Mouse (Mus musculus) heart, embryonic 15.5 days (tissue): ENCODE measurements around the gene Hsd17b2. TPM values are rescaled to one million over a fixed set of nuclear protein-coding genes. Genes with fewer than 3 reads are reported as not detected.

Experiments
- ATAC-seq: fragments of 200-750 bp; cut with Nextera tagmentation; replicated peaks from 2 replicates; pipeline ENCODE4 v1.8.0; 2017; ENCODE audit warnings: low read depth, moderate TSS enrichment; ENCODE audit not compliant: insufficient number of reproducible peaks, insufficient read depth, low FRiP score
- H3K27ac ChIP-seq: fragments of 300-500 bp; sonication (generic); 2 replicates; pipeline ENCODE4 v1.5.1; 2015; ENCODE audit warnings: mild to moderate bottlenecking, inconsistent platforms
- H3K27me3 ChIP-seq: fragments of 300-500 bp; sonication (generic); 2 replicates; pipeline ENCODE4 v1.6.1; 2015; ENCODE audit warnings: inconsistent platforms
- H3K36me3 ChIP-seq: fragments of 300-500 bp; sonication (generic); 2 replicates; pipeline ENCODE4 v1.6.1; 2015; ENCODE audit warnings: mild to moderate bottlenecking, inconsistent platforms
- H3K4me1 ChIP-seq: fragments of 300-500 bp; sonication (generic); replicated peaks from 2 replicates; pipeline ENCODE4 v1.6.1; 2015; ENCODE audit warnings: inconsistent platforms
- H3K4me2 ChIP-seq: fragments of 300-500 bp; sonication (generic); 2 replicates; pipeline ENCODE4 v1.6.1; 2015; ENCODE audit warnings: inconsistent platforms, mild to moderate bottlenecking, moderate library complexity
- H3K4me3 ChIP-seq: fragments of 300-500 bp; sonication (generic); 2 replicates; pipeline ENCODE4 v1.5.1; 2015; ENCODE audit warnings: mild to moderate bottlenecking, inconsistent platforms
- H3K9ac ChIP-seq: fragments of 300-500 bp; sonication (generic); 2 replicates; pipeline ENCODE4 v1.6.1; 2015; ENCODE audit warnings: mild to moderate bottlenecking, inconsistent platforms
- H3K9me3 ChIP-seq: fragments of 300-500 bp; sonication (generic); replicated peaks from 2 replicates; pipeline ENCODE4 v1.6.1; 2016; ENCODE audit warnings: inconsistent platforms
- WGBS: fragments of 180-500 bp; shearing (Covaris S2); methylation state at CpG from one replicate; pipeline ENCODE4 v1.1.7; 2015; ENCODE audit warnings: mixed read lengths; 5-methylcytosine and 5-hydroxymethylcytosine counted together
- polyA plus RNA-seq: library from polyadenylated mRNA; unstranded; fragments of >200 nt; fragmentation: Nextera tagmentation; extraction: Ambion mirVana; gene quantifications from 2 replicates; pipeline ENCODE4 v1.2.1, GENCODE M21; 2015

Gene Hsd17b2
- polyA plus RNA-seq, 1 experiment from 2014 or later = not detected

DNA sequence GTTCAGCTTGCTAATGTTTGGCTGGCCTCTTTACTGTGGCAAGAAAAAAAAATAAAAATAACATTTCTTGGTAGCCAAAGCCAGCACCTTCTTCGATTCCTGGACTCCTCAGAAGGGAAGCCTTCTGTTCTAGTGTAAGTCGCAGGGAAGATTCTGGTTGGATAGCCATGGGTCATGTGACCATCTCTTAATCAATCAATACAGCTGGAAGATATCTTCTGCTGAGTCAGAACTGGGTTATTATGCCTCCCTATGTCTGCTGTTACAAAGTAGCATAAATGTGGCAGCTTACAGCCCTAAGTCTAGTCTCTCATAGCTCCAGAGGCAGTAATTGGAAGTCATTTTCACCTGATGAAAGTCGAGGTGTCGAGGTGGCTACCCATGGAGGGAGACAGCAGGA, 23.1 kb upstream of the Hsd17b2 start:
- Histone ChIP-seq H3K9me3 (no peaks in the 10 kb centered on the region), H3K27ac (no peak overlapping the region), H3K4me3 (no peak overlapping the region), H3K36me3 (no peaks in the 10 kb centered on the region), H3K27me3 (no peaks in the 10 kb centered on the region), H3K4me2 (no peak overlapping the region), H3K9ac (no peak overlapping the region), H3K4me1 (peaks cover 2% of the 10 kb centered on the region; the same call in 1 of the 2 replicates)
- WGBS = 73% methylated on average over 4 of the region's 4 CpGs
- ATAC-seq = no peak

DNA sequence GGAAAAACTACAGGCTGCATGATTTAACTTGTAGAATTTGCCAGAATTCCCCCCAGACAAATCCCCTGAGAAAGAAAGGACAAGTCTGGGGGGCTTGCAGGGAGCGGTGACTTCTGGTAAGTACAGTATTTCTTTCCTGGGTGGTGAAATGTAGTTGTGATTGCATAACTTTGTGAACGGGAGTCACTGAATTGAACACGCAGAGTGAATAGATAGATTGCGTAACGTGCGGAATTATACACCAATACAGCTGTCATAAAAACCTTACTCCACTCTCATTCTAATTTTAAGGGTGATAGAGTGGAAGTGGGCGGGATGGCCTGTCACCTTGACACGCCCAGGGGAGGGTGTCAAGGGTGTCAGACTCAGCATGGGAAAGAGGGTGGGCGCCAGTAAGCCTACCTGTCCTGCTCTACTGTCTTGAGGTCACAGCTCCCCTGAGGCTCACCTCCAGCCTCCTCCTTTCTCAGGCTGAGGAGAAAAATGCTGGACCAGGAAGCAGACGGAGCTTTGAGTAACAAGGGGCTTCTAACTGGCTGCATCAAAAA, 17.7 kb upstream of the Hsd17b2 start:
- H3K9ac ChIP-seq = no peak overlapping the region
- no peak for ATAC-seq
- H3K27ac ChIP-seq = no peak overlapping the region
- no peaks in the 10 kb centered on the region for H3K27me3 ChIP-seq
- H3K36me3 ChIP-seq = no peaks in the 10 kb centered on the region
- WGBS = 73% methylated on average over 10 of the region's 10 CpGs
- no peak overlapping the region for H3K4me3 ChIP-seq
- no peaks in the 10 kb centered on the region for H3K9me3 ChIP-seq
- no peak overlapping the region for H3K4me2 ChIP-seq
- no peaks in the 10 kb centered on the region for H3K4me1 ChIP-seq

DNA sequence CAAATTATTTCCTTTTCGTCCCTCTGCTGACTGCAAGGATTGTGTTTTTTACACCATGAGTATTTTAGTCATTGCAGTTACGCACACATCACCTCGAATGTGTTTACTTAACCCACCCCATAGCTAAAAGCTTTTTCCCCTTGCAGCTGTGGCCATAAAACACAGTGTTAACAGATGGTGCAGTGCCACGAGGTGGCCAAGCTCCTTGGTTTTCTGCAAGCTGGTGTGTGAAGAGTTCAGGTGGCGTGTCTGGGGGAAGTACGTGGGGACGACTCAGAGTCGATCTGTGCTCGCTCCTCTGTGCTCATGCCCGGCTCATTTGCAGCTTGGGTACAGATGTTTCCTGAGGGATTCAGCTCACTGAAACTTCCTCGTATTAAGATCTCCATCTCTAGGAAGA, 17.2 kb upstream of the Hsd17b2 start:
- Histone ChIP-seq H3K9ac (no peak overlapping the region), H3K36me3 (no peaks in the 10 kb centered on the region), H3K4me2 (no peak overlapping the region), H3K27me3 (no peaks in the 10 kb centered on the region), H3K9me3 (no peaks in the 10 kb centered on the region), H3K4me1 (no peaks in the 10 kb centered on the region), H3K27ac (no peak overlapping the region), H3K4me3 (no peak overlapping the region)
- ATAC-seq = no peak
- WGBS = 57% methylated on average over 11 of the region's 11 CpGs

DNA sequence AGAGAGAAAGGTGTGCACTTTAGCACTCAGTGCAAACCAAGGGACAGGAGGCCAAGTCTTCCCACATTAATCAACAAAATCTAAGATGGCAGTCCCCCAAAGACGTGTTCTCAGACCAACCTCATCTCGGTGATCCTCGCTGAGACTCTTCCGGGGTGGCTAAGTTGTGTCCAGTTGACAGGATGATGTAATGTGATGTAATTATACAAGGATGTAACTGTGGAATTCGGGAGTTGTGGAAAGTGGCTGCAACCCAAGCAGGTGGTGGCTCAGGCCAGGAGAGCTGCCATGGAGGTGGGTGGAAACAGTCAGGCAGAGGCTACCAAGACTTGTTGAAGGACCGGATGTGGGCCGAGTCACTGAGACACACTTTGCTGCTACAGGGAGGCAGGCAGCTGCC, 13.8 kb upstream of the Hsd17b2 start:
- Histone ChIP-seq H3K9ac (no peak overlapping the region), H3K27me3 (no peaks in the 10 kb centered on the region), H3K9me3 (no peaks in the 10 kb centered on the region), H3K4me1 (no peaks in the 10 kb centered on the region), H3K4me2 (no peak overlapping the region), H3K36me3 (no peaks in the 10 kb centered on the region), H3K27ac (no peak overlapping the region), H3K4me3 (no peak overlapping the region)
- ATAC-seq = no peak
- 61% methylated on average over 7 of the region's 7 CpGs for WGBS

DNA sequence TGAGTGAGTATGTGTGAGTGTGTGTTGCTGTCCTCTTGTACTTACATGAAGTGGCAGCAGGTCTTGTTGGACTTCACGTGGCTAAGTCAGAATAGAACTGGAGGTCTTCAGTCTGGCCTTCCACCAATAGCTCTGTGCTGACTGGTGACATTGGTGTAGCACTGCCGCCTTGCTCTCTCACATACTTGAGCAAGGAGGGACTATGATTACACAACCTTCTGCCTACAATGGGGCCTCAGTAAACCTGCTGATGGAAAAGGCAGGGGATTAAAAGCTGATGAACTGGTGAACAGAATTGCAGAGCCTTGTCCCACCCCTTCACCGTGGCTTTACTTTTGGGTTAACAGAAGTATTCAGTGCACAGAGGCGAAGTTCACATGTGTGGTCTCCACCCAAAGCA, 9.6 kb upstream of the Hsd17b2 start:
- no peak overlapping the region for H3K4me3 ChIP-seq
- ATAC-seq = no peak
- WGBS = 85% methylated on average over 4 of the region's 4 CpGs

DNA sequence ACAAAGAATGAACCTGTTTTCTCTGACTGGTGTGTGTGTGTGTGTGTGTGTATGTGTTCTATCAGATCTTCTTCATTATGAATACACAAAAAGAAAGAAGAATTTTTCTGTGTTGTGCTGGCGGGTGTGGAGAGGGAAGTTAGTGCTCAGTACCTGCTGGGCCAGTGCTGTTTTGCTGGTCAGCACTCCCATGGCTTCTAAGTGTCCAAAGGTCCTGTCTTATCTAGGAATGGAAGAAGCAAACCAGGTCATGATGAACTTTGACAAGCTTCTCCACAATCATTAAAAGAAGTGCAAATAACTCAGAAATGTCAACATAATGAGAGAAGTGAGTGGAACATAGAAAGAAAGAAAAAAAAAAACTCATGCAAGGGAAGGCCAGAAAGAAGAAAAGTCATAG, 6.1 kb upstream of the Hsd17b2 start:
- WGBS = 77% methylated on average over 1 of the region's 1 CpGs
- no peak for ATAC-seq
- no peaks in the 10 kb centered on the region for H3K36me3 ChIP-seq
- H3K4me3 ChIP-seq = no peak overlapping the region
- no peak overlapping the region for H3K9ac ChIP-seq
- H3K4me2 ChIP-seq = no peak overlapping the region
- no peaks in the 10 kb centered on the region for H3K4me1 ChIP-seq
- no peaks in the 10 kb centered on the region for H3K27me3 ChIP-seq
- no peak overlapping the region for H3K27ac ChIP-seq
- H3K9me3 ChIP-seq = no peaks in the 10 kb centered on the region

More for the DNA sequence above, 9.6 kb upstream of the Hsd17b2 start:
- Histone ChIP-seq H3K27me3 (no peaks in the 10 kb centered on the region), H3K27ac (no peak overlapping the region), H3K9me3 (no peaks in the 10 kb centered on the region), H3K9ac (no peak overlapping the region), H3K4me1 (no peaks in the 10 kb centered on the region), H3K4me2 (no peak overlapping the region), H3K36me3 (no peaks in the 10 kb centered on the region)

DNA sequence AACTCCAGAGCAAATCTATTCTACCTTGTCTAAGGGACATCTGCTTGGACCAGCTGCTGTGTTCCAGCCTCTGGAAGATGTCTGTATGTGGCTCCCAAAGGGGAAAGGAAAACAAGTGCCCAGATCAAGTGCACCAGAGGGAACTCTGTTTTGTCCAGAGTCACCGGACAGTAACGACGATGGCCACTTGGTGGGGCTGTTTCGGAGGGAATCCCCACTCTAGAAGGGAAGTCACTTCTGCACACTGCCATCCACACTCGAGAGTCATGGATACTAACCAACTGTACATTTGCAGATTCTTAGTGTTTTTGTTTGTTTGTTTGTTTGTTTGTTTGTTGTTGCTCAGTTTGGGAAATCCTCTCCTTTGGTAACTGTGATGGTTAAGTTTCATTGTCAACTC, 4.5 kb upstream of the Hsd17b2 start:
- Histone ChIP-seq H3K9ac (no peak overlapping the region), H3K9me3 (no peaks in the 10 kb centered on the region), H3K27ac (no peak overlapping the region), H3K27me3 (no peaks in the 10 kb centered on the region), H3K4me2 (no peak overlapping the region), H3K4me1 (no peaks in the 10 kb centered on the region), H3K36me3 (no peaks in the 10 kb centered on the region), H3K4me3 (no peak overlapping the region)
- no peak for ATAC-seq
- WGBS = 34% methylated on average over 5 of the region's 5 CpGs

DNA sequence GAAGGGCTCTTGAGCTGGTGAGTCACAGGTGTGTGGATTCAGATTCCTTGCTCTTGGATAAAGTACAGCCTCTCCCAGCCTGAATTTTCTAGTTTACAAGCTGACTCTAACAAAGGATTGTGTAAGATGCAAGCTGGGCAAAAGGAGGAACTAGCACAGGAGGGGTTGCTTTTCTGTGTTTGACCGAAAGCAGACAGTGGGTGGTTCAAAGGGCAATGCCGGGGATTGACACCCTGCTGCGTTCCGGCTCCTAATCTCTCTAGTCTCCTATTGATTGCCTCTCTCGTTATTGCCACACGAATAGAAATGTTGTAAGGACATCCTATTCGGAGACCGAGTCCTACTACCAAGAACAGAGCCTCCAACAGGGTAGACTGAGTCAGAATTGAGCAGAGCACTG, 1.0 kb upstream of the Hsd17b2 start:
- ATAC-seq = no peak
- 76% methylated on average over 8 of the region's 8 CpGs for WGBS

DNA sequence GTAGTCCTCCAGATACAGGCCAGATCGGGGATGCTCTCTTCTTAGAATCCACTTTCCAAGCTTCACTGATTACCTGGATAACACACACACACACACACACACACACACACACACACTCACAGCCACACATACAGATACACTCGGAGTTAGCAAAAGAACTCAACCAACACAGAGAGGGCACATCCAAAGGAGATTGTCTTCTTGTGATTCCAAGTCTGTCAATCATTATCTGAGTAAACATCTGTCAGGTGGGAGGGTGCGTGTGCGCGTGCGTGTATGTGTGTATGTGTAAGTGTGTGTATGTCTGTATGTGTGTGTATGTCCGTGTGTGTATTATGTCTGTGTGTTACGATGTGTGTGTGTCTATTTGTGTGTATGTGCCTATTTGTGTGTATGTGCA, 458 bp upstream of the Hsd17b2 start:
- WGBS = 92% methylated on average over 8 of the region's 8 CpGs
- no peaks in the 10 kb centered on the region for H3K4me1 ChIP-seq
- H3K27me3 ChIP-seq = no peaks in the 10 kb centered on the region
- H3K4me3 ChIP-seq = no peak overlapping the region
- no peak for ATAC-seq
- no peaks in the 10 kb centered on the region for H3K36me3 ChIP-seq
- no peak overlapping the region for H3K4me2 ChIP-seq
- H3K9ac ChIP-seq = no peak overlapping the region
- no peaks in the 10 kb centered on the region for H3K9me3 ChIP-seq
- no peak overlapping the region for H3K27ac ChIP-seq

More for the DNA sequence above, 1.0 kb upstream of the Hsd17b2 start:
- no peaks in the 10 kb centered on the region for H3K36me3 ChIP-seq
- no peaks in the 10 kb centered on the region for H3K4me1 ChIP-seq
- H3K27ac ChIP-seq = no peak overlapping the region
- no peak overlapping the region for H3K4me3 ChIP-seq
- no peak overlapping the region for H3K9ac ChIP-seq
- H3K4me2 ChIP-seq = no peak overlapping the region
- no peaks in the 10 kb centered on the region for H3K27me3 ChIP-seq
- H3K9me3 ChIP-seq = no peaks in the 10 kb centered on the region

DNA sequence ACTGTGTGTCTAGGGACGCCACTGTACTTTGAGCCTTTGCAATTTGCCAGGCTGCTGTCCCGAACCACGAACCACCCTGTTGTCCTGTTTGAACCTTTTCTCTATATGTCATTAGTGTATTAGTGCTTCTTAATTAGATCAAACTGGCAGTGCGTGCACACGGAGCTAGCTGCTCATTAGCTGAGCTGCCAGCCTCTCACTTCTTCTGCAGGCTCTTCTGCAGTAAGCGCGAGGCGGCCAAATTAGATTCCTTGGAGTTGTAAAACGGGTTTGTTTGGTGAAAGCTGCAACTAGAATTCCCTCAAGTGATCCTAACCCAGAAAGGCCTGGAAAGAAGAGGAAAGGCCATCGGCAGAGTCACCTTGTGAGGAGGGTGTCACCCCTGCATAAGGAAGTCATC, 997 bp downstream of the Hsd17b2 start:
- Histone ChIP-seq H3K4me1 (no peaks in the 10 kb centered on the region), H3K27me3 (no peaks in the 10 kb centered on the region), H3K9me3 (no peaks in the 10 kb centered on the region), H3K36me3 (no peaks in the 10 kb centered on the region), H3K27ac (no peak overlapping the region), H3K4me2 (no peak overlapping the region), H3K9ac (no peak overlapping the region), H3K4me3 (no peak overlapping the region)
- WGBS = 72% methylated on average over 10 of the region's 10 CpGs
- no peak for ATAC-seq

DNA sequence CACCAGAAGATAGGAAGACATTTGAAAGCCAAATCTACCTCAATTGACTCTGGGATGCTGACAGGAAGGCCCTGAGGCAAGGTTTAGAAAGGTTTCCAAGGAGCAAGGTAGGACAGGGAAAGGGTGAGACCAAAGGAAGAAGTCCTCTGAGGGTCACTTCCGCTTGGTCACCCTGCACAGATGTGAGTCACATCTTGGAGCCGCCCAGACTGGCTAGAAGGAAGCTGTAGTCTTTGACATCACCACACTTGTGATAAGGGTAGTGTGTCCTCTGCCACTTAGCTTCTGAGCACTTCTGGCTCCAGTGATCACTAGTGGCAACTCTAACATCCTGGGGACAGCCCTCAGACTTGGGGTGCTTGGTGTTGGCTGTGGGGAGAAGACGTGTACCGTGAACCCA, 4.4 kb downstream of the Hsd17b2 start:
- Histone ChIP-seq H3K4me1 (no peaks in the 10 kb centered on the region), H3K36me3 (no peaks in the 10 kb centered on the region), H3K4me3 (no peak overlapping the region), H3K27ac (no peak overlapping the region), H3K9ac (no peak overlapping the region), H3K9me3 (no peaks in the 10 kb centered on the region), H3K4me2 (no peak overlapping the region), H3K27me3 (no peaks in the 10 kb centered on the region)
- WGBS = 78% methylated on average over 4 of the region's 4 CpGs
- no peak for ATAC-seq

DNA sequence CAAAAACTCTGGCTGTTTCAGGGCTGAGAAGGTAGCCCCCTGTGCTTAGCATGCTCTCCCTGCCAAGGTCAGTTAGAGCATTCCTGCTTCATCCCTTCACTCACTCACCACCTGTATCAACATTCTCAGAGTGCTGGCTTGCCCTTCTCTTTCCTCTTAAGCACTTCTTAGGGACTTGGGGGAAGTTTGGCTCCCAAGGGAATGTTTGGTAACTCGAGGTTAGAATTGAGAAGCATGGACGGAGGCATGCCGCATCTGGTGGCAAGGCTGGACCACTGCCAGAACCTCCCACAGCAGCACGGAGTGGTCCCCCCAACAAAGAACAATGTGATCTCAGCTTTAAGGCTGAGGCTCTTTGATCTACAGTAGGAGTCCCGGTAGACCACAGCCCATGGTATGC, 10.5 kb downstream of the Hsd17b2 start:
- 48% methylated on average over 5 of the region's 5 CpGs for WGBS

More for the DNA sequence above, 10.5 kb downstream of the Hsd17b2 start:
- ATAC-seq = no peak
- H3K9me3 ChIP-seq = no peaks in the 10 kb centered on the region
- no peak overlapping the region for H3K4me2 ChIP-seq
- H3K27me3 ChIP-seq = no peaks in the 10 kb centered on the region
- no peak overlapping the region for H3K27ac ChIP-seq
- H3K36me3 ChIP-seq = no peaks in the 10 kb centered on the region
- H3K4me1 ChIP-seq = no peaks in the 10 kb centered on the region
- no peak overlapping the region for H3K4me3 ChIP-seq
- no peak overlapping the region for H3K9ac ChIP-seq
